Mouse (Mus musculus): ENCODE measurements around the gene Epyc. TPM values are rescaled to one million over a fixed set of nuclear protein-coding genes. Genes with fewer than 3 reads are reported as not detected.
"Not testable (repeated sequence)": the region's sequence is repeated elsewhere in the genome, so short reads cannot be mapped to it uniquely, and the experiment has no call there.

Gene Epyc
- polyA plus RNA-seq, 1 experiment from 2014 or later, result 0.63 TPM

- ATAC-seq (replicated peaks; ENCODE audit: low FRiP score) (no peak), DNase-seq (ENCODE audit: low spot score) (no peak)
- H3K4me3 ChIP-seq (ENCODE audit: low read depth, low read length), result no peak overlapping the region
- no peaks in the 10 kb centered on the region for H3K36me3 ChIP-seq (ENCODE audit: control insufficient read depth, insufficient read depth, low read length)
- no peaks in the 10 kb centered on the region for H3K27me3 ChIP-seq (replicated peaks; ENCODE audit: control insufficient read depth, insufficient read depth, low read length)
- no peaks in the 10 kb centered on the region for H3K9me3 ChIP-seq (ENCODE audit: control insufficient read depth, low read length)
- no peaks in the 10 kb centered on the region for H3K4me1 ChIP-seq (replicated peaks; ENCODE audit: control insufficient read depth, insufficient read depth, low read length)
- H3K9ac ChIP-seq (ENCODE audit: low read depth, low read length), result no peak overlapping the region
- WGBS, result 56% methylated on average over 2 of the region's 2 CpGs
- H3K4me2 ChIP-seq, result no peak overlapping the region
- no peak overlapping the region for H3K27ac ChIP-seq (ENCODE audit: low read depth, low read length)
These were observed 74.2 kb downstream of the Epyc start for GRCm38 (mm10) chr10:97718021-97718420.

- ATAC-seq (replicated peaks; ENCODE audit: low FRiP score) (no peak), DNase-seq (ENCODE audit: low spot score) (no peak)
- Histone ChIP-seq H3K4me3 (ENCODE audit: low read depth, low read length) (no peak overlapping the region), H3K9ac (ENCODE audit: low read depth, low read length) (no peak overlapping the region), H3K4me1 (replicated peaks; ENCODE audit: control insufficient read depth, insufficient read depth, low read length) (no peaks in the 10 kb centered on the region), H3K36me3 (ENCODE audit: control insufficient read depth, insufficient read depth, low read length) (no peaks in the 10 kb centered on the region), H3K27me3 (replicated peaks; ENCODE audit: control insufficient read depth, insufficient read depth, low read length) (no peaks in the 10 kb centered on the region), H3K9me3 (ENCODE audit: control insufficient read depth, low read length) (no peaks in the 10 kb centered on the region), H3K4me2 (no peak overlapping the region), H3K27ac (ENCODE audit: low read depth, low read length) (no peak overlapping the region)
- WGBS, result 81% methylated on average over 1 of the region's 1 CpGs
These were observed 76.8 kb downstream of the Epyc start for GRCm38 (mm10) chr10:97720625-97721024.

DNA sequence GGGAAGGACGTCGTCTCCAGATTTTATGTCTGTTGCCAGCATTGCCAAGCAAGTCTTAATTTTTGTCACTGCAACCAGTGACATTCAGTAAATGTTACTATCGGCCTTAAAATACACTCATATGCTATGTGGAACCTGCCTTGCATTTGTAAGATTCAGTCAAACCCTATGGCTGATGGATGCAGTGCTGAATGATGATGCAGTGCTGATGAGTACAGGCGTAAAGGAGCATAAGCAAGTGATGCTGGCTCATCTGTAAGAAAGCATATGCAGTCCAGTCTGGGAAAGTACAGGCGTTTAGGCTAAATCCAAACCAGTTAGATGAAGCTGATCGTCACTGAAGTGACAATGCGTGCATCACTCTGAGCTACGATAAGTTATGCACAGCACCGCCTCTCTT lies 78.8 kb downstream of the Epyc start:
- Histone ChIP-seq H3K27ac (ENCODE audit: low read depth, low read length) (no peak overlapping the region), H3K36me3 (ENCODE audit: control insufficient read depth, insufficient read depth, low read length) (no peaks in the 10 kb centered on the region), H3K4me1 (replicated peaks; ENCODE audit: control insufficient read depth, insufficient read depth, low read length) (no peaks in the 10 kb centered on the region), H3K4me2 (no peak overlapping the region), H3K9me3 (ENCODE audit: control insufficient read depth, low read length) (no peaks in the 10 kb centered on the region), H3K4me3 (ENCODE audit: low read depth, low read length) (no peak overlapping the region), H3K27me3 (replicated peaks; ENCODE audit: control insufficient read depth, insufficient read depth, low read length) (no peaks in the 10 kb centered on the region), H3K9ac (ENCODE audit: low read depth, low read length) (no peak overlapping the region)
- no peak for DNase-seq (ENCODE audit: low spot score)
- no peak for ATAC-seq (replicated peaks; ENCODE audit: low FRiP score)
- WGBS, result 86% methylated on average over 9 of the region's 9 CpGs

GRCm38 (mm10) chr10:97725929-97726328 lies 82.1 kb downstream of the Epyc start:
- H3K27me3 ChIP-seq (replicated peaks; ENCODE audit: control insufficient read depth, insufficient read depth, low read length), result no peaks in the 10 kb centered on the region

DNA sequence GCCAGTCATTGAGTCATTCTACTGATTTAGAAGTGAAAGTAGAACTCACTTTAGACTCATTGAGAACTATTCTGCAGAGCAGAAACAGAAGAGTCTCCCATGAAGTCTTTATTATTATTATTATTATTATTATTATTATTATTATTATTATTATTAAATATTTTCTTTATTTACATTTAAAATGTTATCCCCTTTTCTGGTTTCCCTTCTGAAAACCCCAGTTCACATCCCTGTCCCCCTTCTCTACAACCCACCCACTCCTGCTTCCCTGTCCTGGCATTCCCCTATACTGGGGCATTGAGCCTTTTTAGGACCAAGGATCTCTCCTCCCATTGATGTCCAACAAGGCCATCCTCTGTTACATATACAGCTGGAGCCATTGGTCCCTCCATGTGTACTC lies 82.8 kb downstream of the Epyc start, which contains the start of gene C030005K15Rik:
TSS of gene C030005K15Rik (minus strand) at position 101 of the 400 bp plus-strand sequence.
- H3K9ac ChIP-seq (ENCODE audit: low read depth, low read length); H3K36me3 ChIP-seq (ENCODE audit: control insufficient read depth, insufficient read depth, low read length); H3K9me3 ChIP-seq (ENCODE audit: control insufficient read depth, low read length); H3K27me3 ChIP-seq (replicated peaks; ENCODE audit: control insufficient read depth, insufficient read depth, low read length); H3K4me2 ChIP-seq; ATAC-seq (replicated peaks; ENCODE audit: low FRiP score); H3K4me3 ChIP-seq (ENCODE audit: low read depth, low read length); DNase-seq (ENCODE audit: low spot score); H3K4me1 ChIP-seq (replicated peaks; ENCODE audit: control insufficient read depth, insufficient read depth, low read length); H3K27ac ChIP-seq (ENCODE audit: low read depth, low read length): not testable (repeated sequence)

More at GRCm38 (mm10) chr10:97725929-97726328, 82.1 kb downstream of the Epyc start:
- no peaks in the 10 kb centered on the region for H3K9me3 ChIP-seq (ENCODE audit: control insufficient read depth, low read length)
- H3K9ac ChIP-seq (ENCODE audit: low read depth, low read length), result no peak overlapping the region
- no peaks in the 10 kb centered on the region for H3K36me3 ChIP-seq (ENCODE audit: control insufficient read depth, insufficient read depth, low read length)
- H3K4me1 ChIP-seq (replicated peaks; ENCODE audit: control insufficient read depth, insufficient read depth, low read length), result no peaks in the 10 kb centered on the region
- no peak overlapping the region for H3K27ac ChIP-seq (ENCODE audit: low read depth, low read length)
- no peak overlapping the region for H3K4me2 ChIP-seq
- 45% methylated on average over 1 of the region's 1 CpGs for WGBS
- DNase-seq (ENCODE audit: low spot score) (no peak), ATAC-seq (replicated peaks; ENCODE audit: low FRiP score) (no peak)
- H3K4me3 ChIP-seq (ENCODE audit: low read depth, low read length), result no peak overlapping the region

Other genes starting within 250 kb of the Epyc start
- 36.0 and 39.5 TPM in 2 replicates for gene Dcn, start 164.5 kb upstream of the Epyc start, polyA plus RNA-seq (2014; fragmentation: Nextera tagmentation; extraction: Ambion mirVana)
- gene Lum, start 78.9 kb upstream of the Epyc start, polyA plus RNA-seq (2014; fragmentation: Nextera tagmentation; extraction: Ambion mirVana), result 62.1 and 70.1 TPM in 2 replicates
- gene Kera, start 37.2 kb upstream of the Epyc start, polyA plus RNA-seq (2014; fragmentation: Nextera tagmentation; extraction: Ambion mirVana), result 0.08 and 0.23 TPM in 2 replicates
- not detected in 2 replicates for gene Ccer1, start 49.0 kb downstream of the Epyc start, polyA plus RNA-seq (2014; fragmentation: Nextera tagmentation; extraction: Ambion mirVana)
- not detected in 2 replicates for gene C030005K15Rik, start 82.7 kb downstream of the Epyc start, polyA plus RNA-seq (2014; fragmentation: Nextera tagmentation; extraction: Ambion mirVana)